Mouse (Mus musculus): ENCODE data around the gene Gm42957. TPM values are rescaled to one million over a fixed set of nuclear protein-coding genes. Genes with fewer than 3 reads are reported as not detected.
A peak's percentile ranks its signal among the peaks of the same experiment; 100 is the strongest.

Gene Gm42957
- 0.07 TPM in 1 of 2 replicates, not detected in the other for polyA plus RNA-seq (2012; rRNA removed)

- Histone ChIP-seq H3K36me3 (ENCODE audit: control insufficient read depth, insufficient read depth, low read length) (no peaks in the 10 kb centered on the region), H3K27ac (ENCODE audit: insufficient read depth, low read depth, low read length) (peak within 1 kb of the TSS; percentile 48), H3K4me1 (ENCODE audit: control insufficient read depth, insufficient read depth, low read length) (peaks cover 13% of the 10 kb centered on the region), H3K4me3 (ENCODE audit: insufficient read depth, low read depth, low read length) (peak within 1 kb of the TSS; percentile 75), H3K27me3 (replicated peaks; ENCODE audit: control insufficient read depth, insufficient read depth, low read length) (no peaks in the 10 kb centered on the region; the same call in 1 of the 2 replicates)
- WGBS = 2% methylated on average over 60 of the region's 60 CpGs
- TF ChIP-seq CTCF (conservative IDR thresholded peaks at IDR 0.05; ENCODE audit: insufficient read depth, insufficient read length, low read depth, low read length) (0 out of 2 replicates have a peak, but pooled peaks have one; percentile 14), POLR2A (IDR thresholded peaks at IDR 0.05; ENCODE audit: low read depth, low read length) (no peak)
- DNase-seq = peak; percentile 95
Measured at GRCm38 (mm10) chr3:96634928-96635879, at the start of gene Gm42957, which contains the start of gene Pex11b. Gm42957 (plus strand) TSS chr3:96635474. Pex11b (plus strand) TSS chr3:96635376.

DNA sequence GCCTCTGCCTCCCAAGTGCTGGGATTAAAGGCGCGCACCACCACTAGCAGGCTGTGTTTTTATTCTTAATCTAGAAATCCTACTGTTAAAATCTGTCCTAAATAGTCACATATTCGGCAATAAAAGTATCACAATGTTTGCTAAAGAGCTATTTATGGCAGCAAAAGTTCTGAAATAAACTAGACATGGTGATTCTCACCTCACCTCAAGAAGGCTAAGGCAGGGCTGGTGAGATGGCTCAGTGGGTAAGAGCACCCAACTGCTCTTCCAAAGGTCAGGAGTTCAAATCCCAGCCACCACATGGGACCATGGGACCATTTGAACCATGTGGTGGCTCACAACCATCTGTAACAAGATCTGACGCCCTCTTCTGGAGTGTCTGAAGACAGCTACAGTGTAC lies 44.6 kb upstream of the Gm42957 start:
- WGBS = 89% methylated on average over 4 of the region's 4 CpGs
- no peaks in the 10 kb centered on the region for H3K36me3 ChIP-seq (ENCODE audit: control insufficient read depth, insufficient read depth, low read length)
- no peak overlapping the region for H3K4me3 ChIP-seq (ENCODE audit: insufficient read depth, low read depth, low read length)
- DNase-seq = no peak
- TF ChIP-seq CTCF (conservative IDR thresholded peaks at IDR 0.05; ENCODE audit: insufficient read depth, insufficient read length, low read depth, low read length) (no peak), POLR2A (IDR thresholded peaks at IDR 0.05; ENCODE audit: low read depth, low read length) (no peak)
- H3K27me3 ChIP-seq (replicated peaks; ENCODE audit: control insufficient read depth, insufficient read depth, low read length) = no peaks in the 10 kb centered on the region
- H3K4me1 ChIP-seq (ENCODE audit: control insufficient read depth, insufficient read depth, low read length) = 0 out of 2 replicates have a peak, but pooled peaks cover 2% of the 10 kb centered on the region
- H3K27ac ChIP-seq (ENCODE audit: insufficient read depth, low read depth, low read length) = no peak overlapping the region

DNA sequence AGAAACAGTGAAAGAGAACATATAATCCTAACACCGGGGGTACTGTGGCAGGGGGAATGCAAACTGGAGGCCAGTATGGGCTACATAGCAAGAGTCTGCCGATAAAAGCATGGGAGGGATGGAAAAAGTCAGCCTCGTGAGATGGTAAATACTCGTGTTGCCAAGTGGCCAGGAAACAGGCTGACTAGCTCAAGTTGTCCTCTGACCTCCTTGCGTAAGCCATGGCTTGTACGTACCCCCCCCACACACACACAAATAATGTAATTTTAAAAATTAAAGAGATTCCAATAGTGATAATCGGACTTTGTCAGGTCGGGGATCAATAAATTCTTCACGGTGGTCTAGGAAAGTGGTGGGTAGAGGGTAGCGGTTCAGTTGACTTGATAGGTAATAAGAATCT lies 41.9 kb upstream of the Gm42957 start:
- Histone ChIP-seq H3K36me3 (ENCODE audit: control insufficient read depth, insufficient read depth, low read length) (no peaks in the 10 kb centered on the region), H3K4me3 (ENCODE audit: insufficient read depth, low read depth, low read length) (peak overlapping the region; percentile 91), H3K4me1 (ENCODE audit: control insufficient read depth, insufficient read depth, low read length) (0 out of 2 replicates have a peak, but pooled peaks cover 2% of the 10 kb centered on the region), H3K27me3 (replicated peaks; ENCODE audit: control insufficient read depth, insufficient read depth, low read length) (0 out of 2 replicates have a peak, but pooled peaks cover 1% of the 10 kb centered on the region), H3K27ac (ENCODE audit: insufficient read depth, low read depth, low read length) (peak overlapping the region; percentile 87)
- DNase-seq = peak; percentile 64
- 2% methylated on average over 10 of the region's 10 CpGs for WGBS
- TF ChIP-seq CTCF (conservative IDR thresholded peaks at IDR 0.05; ENCODE audit: insufficient read depth, insufficient read length, low read depth, low read length) = no peak
- TF ChIP-seq POLR2A (IDR thresholded peaks at IDR 0.05; ENCODE audit: low read depth, low read length) = no peak

GRCm38 (mm10) chr3:96593790-96594560 lies 41.3 kb upstream of the Gm42957 start, which contains the start of gene Polr3gl:
Polr3gl (minus strand) TSS chr3:96594181.
- Histone ChIP-seq H3K36me3 (ENCODE audit: control insufficient read depth, insufficient read depth, low read length) (no peaks in the 10 kb centered on the region), H3K4me1 (ENCODE audit: control insufficient read depth, insufficient read depth, low read length) (0 out of 2 replicates have a peak, but pooled peaks cover 2% of the 10 kb centered on the region), H3K4me3 (ENCODE audit: insufficient read depth, low read depth, low read length) (peak within 1 kb of the TSS; percentile 91), H3K27me3 (replicated peaks; ENCODE audit: control insufficient read depth, insufficient read depth, low read length) (0 out of 2 replicates have a peak, but pooled peaks cover 1% of the 10 kb centered on the region), H3K27ac (ENCODE audit: insufficient read depth, low read depth, low read length) (peak within 1 kb of the TSS; percentile 87)
- DNase-seq = peak; percentile 97
- WGBS = under 1% methylated on average over 38 of the region's 38 CpGs
- peak; percentile 27; the same call in 1 of the 2 replicates for TF ChIP-seq CTCF (conservative IDR thresholded peaks at IDR 0.05; ENCODE audit: insufficient read depth, insufficient read length, low read depth, low read length)
- TF ChIP-seq POLR2A (IDR thresholded peaks at IDR 0.05; ENCODE audit: low read depth, low read length) = peak; percentile 9

- no peak for TF ChIP-seq CTCF (conservative IDR thresholded peaks at IDR 0.05; ENCODE audit: insufficient read depth, insufficient read length, low read depth, low read length)
- TF ChIP-seq POLR2A (IDR thresholded peaks at IDR 0.05; ENCODE audit: low read depth, low read length) = no peak
- H3K27ac ChIP-seq (ENCODE audit: insufficient read depth, low read depth, low read length) = no peak overlapping the region
- 90% methylated on average over 5 of the region's 5 CpGs for WGBS
- 0 out of 2 replicates have a peak, but pooled peaks cover 2% of the 10 kb centered on the region for H3K4me1 ChIP-seq (ENCODE audit: control insufficient read depth, insufficient read depth, low read length)
- no peak overlapping the region for H3K4me3 ChIP-seq (ENCODE audit: insufficient read depth, low read depth, low read length)
- 0 out of 2 replicates have a peak, but pooled peaks cover 1% of the 10 kb centered on the region for H3K27me3 ChIP-seq (replicated peaks; ENCODE audit: control insufficient read depth, insufficient read depth, low read length)
- no peaks in the 10 kb centered on the region for H3K36me3 ChIP-seq (ENCODE audit: control insufficient read depth, insufficient read depth, low read length)
- no peak for DNase-seq
Measured at GRCm38 (mm10) chr3:96594851-96595250, 40.4 kb upstream of the Gm42957 start.

DNA sequence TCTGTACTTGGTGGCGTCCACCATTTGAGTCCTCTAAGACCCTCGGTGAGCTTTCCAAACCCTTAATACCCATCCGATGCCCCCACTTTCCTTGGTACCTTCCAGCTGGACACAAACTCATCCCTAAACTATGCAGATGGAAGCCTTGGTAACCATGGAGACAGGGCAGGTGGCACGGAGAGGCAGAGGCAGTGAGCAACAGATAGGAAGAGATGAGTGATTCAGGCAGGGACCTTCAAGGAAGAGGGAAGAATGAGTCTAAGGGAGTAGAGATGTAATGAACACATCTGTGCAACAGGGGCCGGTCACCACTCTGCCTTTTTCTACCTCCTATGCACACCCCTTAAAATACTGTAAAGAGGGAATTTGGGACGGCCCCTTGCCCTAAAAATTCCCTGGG lies 39.6 kb upstream of the Gm42957 start:
- H3K27ac ChIP-seq (ENCODE audit: insufficient read depth, low read depth, low read length) = no peak overlapping the region
- no peak for DNase-seq
- TF ChIP-seq POLR2A (IDR thresholded peaks at IDR 0.05; ENCODE audit: low read depth, low read length) (no peak), CTCF (conservative IDR thresholded peaks at IDR 0.05; ENCODE audit: insufficient read depth, insufficient read length, low read depth, low read length) (no peak)
- H3K27me3 ChIP-seq (replicated peaks; ENCODE audit: control insufficient read depth, insufficient read depth, low read length) = 0 out of 2 replicates have a peak, but pooled peaks cover 1% of the 10 kb centered on the region
- H3K4me3 ChIP-seq (ENCODE audit: insufficient read depth, low read depth, low read length) = no peak overlapping the region
- H3K4me1 ChIP-seq (ENCODE audit: control insufficient read depth, insufficient read depth, low read length) = 0 out of 2 replicates have a peak, but pooled peaks cover 2% of the 10 kb centered on the region
- 39% methylated on average over 6 of the region's 6 CpGs for WGBS
- no peaks in the 10 kb centered on the region for H3K36me3 ChIP-seq (ENCODE audit: control insufficient read depth, insufficient read depth, low read length)

All from kidney, adult 2 months (tissue).